12 mouse cellular contexts compared by ENCODE assay signal in genomic region chr8:50967386-50967785, GRCm38 (mm10).
DNase-seq lines count a peak whose midpoint lies in the region; ATAC-seq and TF ChIP-seq lines count a peak whose summit lies in the region.
"Had no signal": no experiment of that assay in that cellular context is flagged by ENCODE, and none has a peak within 500 bp of the region (broad histone marks: within the 10 kb centered on the region; RNA-seq: fewer than 3 reads in every experiment).

No protein-coding gene starts in this region.

- H3K9ac ChIP-seq in intestine, postnatal 0 days (ENCODE audit: low read depth, low read length): no peak overlapping the region
- no peak overlapping the region for H3K9ac ChIP-seq in intestine, embryonic 15.5 days
- no peak overlapping the region for H3K9ac ChIP-seq in ES-E14 (ENCODE audit: insufficient read depth, low read depth, low read length, poor library complexity, severe bottlenecking)
- no peak overlapping the region for H3K9ac ChIP-seq in embryonic facial prominence, embryonic 13.5 days
- no peak overlapping the region for H3K9ac ChIP-seq in limb, embryonic 14.5 days (ENCODE audit: low read depth, low read length, severe bottlenecking)
- H3K9ac ChIP-seq: hindbrain, embryonic 12.5 days had no signal

- 53% methylated on average over 4 of the region's 4 CpGs for whole genome bisulfite sequencing in intestine, postnatal 0 days
- WGBS in intestine, embryonic 15.5 days: 57% methylated on average over 4 of the region's 4 CpGs
- 33% methylated on average over 4 of the region's 4 CpGs for WGBS in embryonic facial prominence, embryonic 13.5 days
- WGBS in limb, embryonic 14.5 days: 38% methylated on average over 4 of the region's 4 CpGs

- ATAC-seq in intestine, postnatal 0 days: no peak
- ATAC-seq in intestine, embryonic 15.5 days: no peak
- ATAC-seq in embryonic facial prominence, embryonic 13.5 days (ENCODE audit: insufficient number of reproducible peaks, insufficient read depth, low FRiP score, low TSS enrichment, low read depth): no peak
- no peak for ATAC-seq in limb, embryonic 14.5 days (ENCODE audit: low FRiP score, low read depth)
- ATAC-seq: midbrain, embryonic 16.5 days had no signal

- in situ Hi-C loops in ES-E14 (cut with MboI; ENCODE audit: low sequenced_read_pairs in 2 of 2, unreplicated experiment in 2 of 2): no loop called here

- no peaks in the 10 kb centered on the region for H3K9me3 ChIP-seq in intestine, postnatal 0 days (ENCODE audit: control insufficient read depth)
- no peaks in the 10 kb centered on the region for H3K9me3 ChIP-seq in intestine, embryonic 15.5 days
- no peaks in the 10 kb centered on the region for H3K9me3 ChIP-seq in ES-E14 (ENCODE audit: control insufficient read depth, insufficient read depth, low read depth, low read length)
- no peaks in the 10 kb centered on the region for H3K9me3 ChIP-seq in embryonic facial prominence, embryonic 13.5 days
- no peaks in the 10 kb centered on the region for H3K9me3 ChIP-seq in limb, embryonic 14.5 days (ENCODE audit: control insufficient read depth, low read length)
- H3K9me3 ChIP-seq: hindbrain, embryonic 12.5 days had no signal

- no peak overlapping the region for H3K27ac ChIP-seq in intestine, postnatal 0 days (ENCODE audit: low read depth, low read length)
- H3K27ac ChIP-seq in intestine, embryonic 15.5 days: no peak overlapping the region
- H3K27ac ChIP-seq in ES-E14 (ENCODE audit: insufficient read depth, low read depth, low read length, poor library complexity, severe bottlenecking): no peak overlapping the region
- H3K27ac ChIP-seq in embryonic facial prominence, embryonic 13.5 days: no peak overlapping the region
- no peak overlapping the region for H3K27ac ChIP-seq in limb, embryonic 14.5 days (replicated peaks; ENCODE audit: low read depth, low read length)
- H3K27ac ChIP-seq: hindbrain, embryonic 12.5 days had no signal

- no peak overlapping the region for H3K4me2 ChIP-seq in intestine, postnatal 0 days (replicated peaks; ENCODE audit: low read depth)
- no peak overlapping the region for H3K4me2 ChIP-seq in intestine, embryonic 15.5 days (replicated peaks)
- peak overlapping the region; percentile 35; the same call in 1 of the 2 replicates for H3K4me2 ChIP-seq in embryonic facial prominence, embryonic 13.5 days
- H3K4me2 ChIP-seq in limb, embryonic 14.5 days (replicated peaks; ENCODE audit: low read depth, low read length, severe bottlenecking): no peak overlapping the region
- H3K4me2 ChIP-seq: hindbrain, embryonic 12.5 days; liver, embryonic 11.5 days had no signal

- no peak overlapping the region for H3K4me3 ChIP-seq in intestine, postnatal 0 days (ENCODE audit: low read depth, low read length)
- no peak overlapping the region for H3K4me3 ChIP-seq in intestine, embryonic 15.5 days (replicated peaks)
- H3K4me3 ChIP-seq in ES-E14 (ENCODE audit: insufficient read depth in 1 of 2, low read depth in 1 of 2, low read length in 2 of 2, poor library complexity in 1 of 2, severe bottlenecking in 1 of 2): no peak overlapping the region
- no peak overlapping the region for H3K4me3 ChIP-seq in embryonic facial prominence, embryonic 13.5 days
- H3K4me3 ChIP-seq in limb, embryonic 14.5 days (replicated peaks; ENCODE audit: low read length): no peak overlapping the region
- H3K4me3 ChIP-seq: hindbrain, embryonic 12.5 days had no signal

- peak; percentile 38; the same call in 1 of the 2 replicates for TF ChIP-seq CTCF in intestine, postnatal 0 days (IDR thresholded peaks at IDR 0.05; ENCODE audit: low read depth)

- H3K36me3 ChIP-seq in intestine, postnatal 0 days (ENCODE audit: control insufficient read depth, insufficient read depth): no peaks in the 10 kb centered on the region
- no peaks in the 10 kb centered on the region for H3K36me3 ChIP-seq in intestine, embryonic 15.5 days
- no peaks in the 10 kb centered on the region for H3K36me3 ChIP-seq in ES-E14 (ENCODE audit: control insufficient read depth, insufficient read depth, low read length, poor library complexity, severe bottlenecking)
- H3K36me3 ChIP-seq in embryonic facial prominence, embryonic 13.5 days: no peaks in the 10 kb centered on the region
- no peaks in the 10 kb centered on the region for H3K36me3 ChIP-seq in limb, embryonic 14.5 days (ENCODE audit: control insufficient read depth, insufficient read depth, low read length)
- H3K36me3 ChIP-seq: hindbrain, embryonic 12.5 days had no signal

- TF ChIP-seq POLR2A in limb, embryonic 14.5 days (IDR thresholded peaks at IDR 0.05; ENCODE audit: borderline replicate concordance, extremely low read depth, insufficient read depth, insufficient read length): no peak

- DNase-seq in ES-E14 (ENCODE audit: low read depth, low spot score): peak; percentile 3
- DNase-seq in limb, embryonic 14.5 days (ENCODE audit: low spot score): peak; percentile 33
- DNase-seq in urinary bladder, postnatal 4 days (ENCODE audit: low spot score in 2 of 2): no peak
- no peak for DNase-seq in heart, postnatal 4 days
- DNase-seq in ovary, postnatal 14 days (ENCODE audit: low spot score): no peak
- DNase-seq: cerebellum, adult 8-10 months had no signal

- H3K27me3 ChIP-seq in intestine, postnatal 0 days (replicated peaks; ENCODE audit: control insufficient read depth, insufficient read depth, low read length): no peaks in the 10 kb centered on the region
- no peaks in the 10 kb centered on the region for H3K27me3 ChIP-seq in intestine, embryonic 15.5 days (replicated peaks)
- H3K27me3 ChIP-seq in embryonic facial prominence, embryonic 13.5 days: no peaks in the 10 kb centered on the region
- no peaks in the 10 kb centered on the region for H3K27me3 ChIP-seq in limb, embryonic 14.5 days (ENCODE audit: control insufficient read depth, insufficient read depth, low read length)
- H3K27me3 ChIP-seq: hindbrain, embryonic 12.5 days had no signal

- no peaks in the 10 kb centered on the region for H3K4me1 ChIP-seq in intestine, postnatal 0 days (replicated peaks; ENCODE audit: control insufficient read depth, insufficient read depth, low read length)
- H3K4me1 ChIP-seq in intestine, embryonic 15.5 days (replicated peaks): no peaks in the 10 kb centered on the region
- H3K4me1 ChIP-seq in ES-E14 (ENCODE audit: control insufficient read depth in 2 of 2, insufficient read depth in 2 of 2, low read length in 2 of 2, poor library complexity in 1 of 2): no peaks in the 10 kb centered on the region
- H3K4me1 ChIP-seq in embryonic facial prominence, embryonic 13.5 days: no peaks in the 10 kb centered on the region
- no peaks in the 10 kb centered on the region for H3K4me1 ChIP-seq in limb, embryonic 14.5 days (ENCODE audit: control insufficient read depth, insufficient read depth, low read length)
- H3K4me1 ChIP-seq: hindbrain, embryonic 12.5 days had no signal

TF ChIP-seq in ES-E14, 5 proteins besides CTCF, POLR2A, EP300 and RAD21:
- TF ChIP-seq ZNF384 (IDR thresholded peaks at IDR 0.05; ENCODE audit: low read depth, low read length) (peak; percentile 51; the same call in 1 of the 2 replicates), MAFK (IDR thresholded peaks at IDR 0.05; ENCODE audit: insufficient read depth, low read depth, low read length) (no peak), HCFC1 (IDR thresholded peaks at IDR 0.05; ENCODE audit: borderline replicate concordance, insufficient read depth, low read length) (no peak)

Comparison
In these comparisons a context has a peak if more than half of its experiments do, and no peak if none do; other contexts are left out.
1. DNase-seq: peak in ES-E14 (single experiment) and limb, embryonic 14.5 days (single experiment); none in urinary bladder, postnatal 4 days (0 of 2), heart, postnatal 4 days (single experiment) and ovary, postnatal 14 days (single experiment).